Mouse (Mus musculus): ENCODE measurements around the gene Sp9.

Sp9 gene

DNA sequence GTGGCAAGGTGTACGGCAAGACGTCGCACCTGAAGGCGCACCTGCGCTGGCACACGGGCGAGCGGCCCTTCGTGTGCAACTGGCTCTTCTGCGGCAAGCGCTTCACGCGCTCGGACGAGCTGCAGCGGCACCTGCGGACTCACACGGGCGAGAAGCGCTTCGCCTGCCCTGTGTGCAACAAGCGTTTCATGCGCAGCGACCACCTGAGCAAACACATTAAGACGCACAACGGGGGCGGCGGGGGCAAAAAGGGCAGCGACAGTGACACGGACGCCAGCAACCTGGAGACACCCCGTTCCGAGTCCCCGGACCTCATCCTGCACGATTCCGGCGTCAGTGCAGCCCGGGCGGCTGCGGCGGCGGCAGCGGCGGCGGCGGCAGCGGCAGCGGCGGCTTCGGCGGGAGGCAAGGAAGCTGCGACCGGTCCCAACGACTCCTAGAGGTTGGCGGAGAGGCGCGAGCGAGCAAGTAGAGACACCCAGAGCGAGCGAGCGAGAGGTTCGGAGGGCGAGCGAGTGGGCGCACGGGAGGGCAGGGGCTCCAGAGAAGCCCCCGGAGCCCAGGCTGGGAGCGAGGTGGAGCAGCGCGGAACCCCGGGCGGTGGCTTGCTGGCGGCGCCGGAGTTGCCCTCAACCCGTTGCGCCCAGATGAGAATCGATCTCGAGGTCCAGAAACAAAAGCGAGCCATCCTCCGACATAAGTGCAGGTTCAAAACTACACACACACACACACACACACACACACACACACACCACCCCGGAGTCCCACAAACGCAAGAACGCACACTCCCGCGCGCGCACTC, 2.6 kb downstream of the Sp9 start:
- no peak for DNase-seq (ENCODE audit: low spot score)

DNA sequence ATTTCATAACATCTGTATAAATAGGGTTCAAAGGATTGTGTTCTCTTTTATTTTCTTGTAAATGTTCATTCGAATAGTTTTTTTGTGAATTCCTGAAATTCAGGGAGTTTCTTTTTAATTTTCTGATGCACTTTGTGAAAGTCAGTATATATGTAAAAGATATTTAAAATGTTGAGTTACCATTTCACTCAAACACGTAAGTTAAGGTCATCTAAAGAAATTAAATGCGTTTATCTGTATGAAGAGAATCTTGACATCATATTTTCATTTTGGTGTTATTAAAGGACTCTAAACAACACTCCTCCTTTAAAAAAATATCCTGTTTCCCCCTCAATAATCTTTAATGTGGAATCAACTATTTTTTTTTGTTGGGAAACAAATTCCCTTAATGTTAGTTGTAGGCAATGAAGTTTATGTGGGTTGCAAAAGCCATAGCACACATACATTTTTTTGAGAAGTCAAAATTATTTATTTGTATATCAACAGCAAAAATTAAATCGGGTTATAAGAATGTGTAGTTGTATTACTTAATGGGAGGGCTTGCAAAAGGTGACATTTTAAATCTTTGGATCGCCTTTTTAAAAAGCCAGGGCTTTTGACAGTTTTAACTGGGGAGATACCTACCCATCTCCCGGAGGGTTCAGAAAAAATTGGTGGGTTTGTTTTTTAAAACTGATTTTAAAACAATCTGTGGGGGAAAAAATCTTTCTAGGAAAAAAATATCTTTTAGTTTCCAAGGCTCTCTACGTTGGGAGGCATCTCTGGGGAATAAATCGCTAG, 3.7 kb downstream of the Sp9 start:
- no peak for DNase-seq (ENCODE audit: low spot score)

DNA sequence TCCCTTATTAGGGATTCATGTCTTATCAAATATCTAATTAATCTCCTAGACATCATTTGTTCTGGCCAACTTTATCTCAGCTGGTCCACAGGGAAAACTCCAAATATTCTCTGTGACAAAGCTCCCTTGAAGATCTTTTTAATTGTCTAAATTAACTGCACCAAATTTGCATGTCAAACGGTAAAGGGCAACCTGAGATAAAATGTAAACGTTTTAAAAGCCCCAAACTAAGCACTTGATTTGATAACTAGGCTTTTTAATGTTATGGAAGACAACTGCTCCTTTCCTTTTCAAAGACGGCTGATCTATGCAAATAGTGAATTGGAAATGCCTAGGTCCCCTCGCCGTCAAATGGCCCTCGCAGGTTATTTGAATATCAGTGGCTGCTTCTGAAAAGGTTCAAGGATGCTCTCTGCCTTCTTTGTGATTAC, 4.4 kb downstream of the Sp9 start:
- no peak for DNase-seq (ENCODE audit: low spot score)

DNA sequence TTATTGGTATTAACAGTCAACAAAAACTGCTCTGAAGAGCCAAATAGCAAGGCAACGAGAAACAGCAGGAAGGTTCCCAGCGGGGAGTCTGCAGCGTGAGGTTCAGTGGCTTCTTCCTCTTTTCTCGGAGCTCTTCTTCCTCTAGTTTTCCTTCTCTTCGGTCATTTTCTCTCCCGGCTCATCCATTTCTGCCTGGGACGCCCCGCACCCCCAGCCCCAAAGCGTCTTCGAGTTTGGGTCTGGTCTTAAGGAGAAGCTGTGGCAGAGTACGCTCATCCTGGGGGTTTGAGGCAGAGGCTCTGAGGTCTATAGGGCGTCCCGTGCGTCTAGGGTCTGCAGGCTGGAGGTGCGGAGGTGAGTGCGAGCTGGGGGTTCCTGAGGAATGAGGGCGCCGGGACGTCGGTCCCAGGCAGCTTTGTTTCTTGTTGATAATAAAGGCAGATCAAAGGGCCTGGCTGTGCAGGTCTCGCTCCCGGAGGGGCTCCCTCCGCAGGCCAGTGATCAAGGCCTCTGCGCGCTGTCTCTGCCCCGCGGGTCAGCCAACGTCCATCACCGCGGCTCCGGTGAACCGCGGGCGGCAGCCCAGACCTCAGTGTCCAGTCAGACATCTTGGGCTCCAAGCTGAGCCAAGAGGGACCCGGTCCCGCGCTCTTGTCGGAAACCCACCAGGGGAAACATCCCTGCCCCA, 5.4 kb downstream of the Sp9 start:
- no peak for DNase-seq (ENCODE audit: low spot score)

DNA sequence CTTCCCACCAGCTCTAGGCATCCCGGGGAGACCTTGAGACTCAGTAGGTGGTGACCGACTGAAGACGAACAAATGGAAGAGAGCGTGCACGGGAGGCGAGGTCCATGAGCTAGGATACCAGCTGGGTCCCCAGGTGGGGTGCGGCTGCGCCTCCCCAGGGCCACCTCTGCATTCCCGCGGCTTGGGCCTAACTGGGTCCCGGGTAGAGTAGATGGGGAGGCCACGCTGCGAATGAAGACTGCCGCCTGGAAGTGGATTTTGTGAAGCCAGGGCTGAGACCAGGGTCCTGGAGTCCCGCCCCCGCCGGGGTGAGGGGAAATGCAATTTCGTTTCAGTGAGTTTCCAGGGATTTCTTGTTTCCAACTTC, 6.0 kb downstream of the Sp9 start:
- no peak for DNase-seq (ENCODE audit: low spot score)

DNA sequence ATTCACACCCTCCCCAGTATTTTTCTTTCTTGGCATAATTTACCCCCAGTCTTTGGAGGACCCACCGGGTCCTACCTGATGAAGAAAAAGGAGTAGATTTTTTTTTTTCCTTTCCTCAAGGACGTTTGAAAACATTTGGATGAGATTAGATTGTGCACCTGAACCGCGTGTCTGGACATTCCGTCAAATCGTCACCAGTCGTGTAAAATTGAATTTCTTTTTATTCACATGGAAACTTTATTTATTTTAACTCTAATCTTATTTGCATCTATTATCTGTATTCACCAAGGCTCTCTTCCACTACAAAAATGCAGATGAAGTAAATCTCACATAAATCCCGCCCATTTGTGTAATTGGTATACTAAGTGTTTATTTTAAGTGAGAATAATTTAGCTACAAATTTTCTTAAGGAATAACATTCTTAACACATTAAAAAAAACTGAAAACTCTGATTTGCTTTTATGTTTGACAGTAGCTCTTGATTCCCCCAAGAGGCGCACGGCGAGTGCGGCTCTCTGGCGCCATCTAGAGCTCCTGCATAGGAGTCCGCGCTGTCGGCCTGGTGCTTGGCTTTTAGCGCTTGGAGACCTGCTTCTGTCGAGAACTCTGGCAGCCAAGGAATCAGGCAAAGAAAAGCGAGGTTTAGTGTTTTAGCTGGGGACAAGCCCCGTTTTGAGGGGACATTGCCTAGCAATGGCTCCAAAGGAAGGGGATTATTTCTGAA, 6.6 kb downstream of the Sp9 start:
- peak; percentile 88 for DNase-seq (ENCODE audit: low spot score)

DNA sequence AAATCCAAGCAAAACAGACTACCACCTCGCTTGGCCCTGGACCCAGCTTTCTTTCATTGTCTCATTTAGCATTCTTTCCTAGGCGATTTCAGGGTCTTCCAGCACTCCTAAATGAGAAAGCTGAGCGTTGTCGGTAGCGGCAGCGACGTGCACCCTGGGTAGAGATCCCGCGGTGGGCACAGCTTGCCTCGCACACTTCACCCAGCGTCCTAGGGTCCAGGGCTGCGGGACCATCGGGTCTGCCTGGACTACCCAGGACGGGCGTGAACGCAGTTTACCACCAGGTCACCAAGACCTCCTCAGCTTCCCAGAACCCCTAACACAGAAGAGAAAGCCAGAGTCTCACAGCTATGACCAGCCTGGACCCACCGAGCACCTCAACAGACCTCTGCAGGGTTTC, 7.1 kb downstream of the Sp9 start:
- DNase-seq (ENCODE audit: low spot score) = no peak

DNA sequence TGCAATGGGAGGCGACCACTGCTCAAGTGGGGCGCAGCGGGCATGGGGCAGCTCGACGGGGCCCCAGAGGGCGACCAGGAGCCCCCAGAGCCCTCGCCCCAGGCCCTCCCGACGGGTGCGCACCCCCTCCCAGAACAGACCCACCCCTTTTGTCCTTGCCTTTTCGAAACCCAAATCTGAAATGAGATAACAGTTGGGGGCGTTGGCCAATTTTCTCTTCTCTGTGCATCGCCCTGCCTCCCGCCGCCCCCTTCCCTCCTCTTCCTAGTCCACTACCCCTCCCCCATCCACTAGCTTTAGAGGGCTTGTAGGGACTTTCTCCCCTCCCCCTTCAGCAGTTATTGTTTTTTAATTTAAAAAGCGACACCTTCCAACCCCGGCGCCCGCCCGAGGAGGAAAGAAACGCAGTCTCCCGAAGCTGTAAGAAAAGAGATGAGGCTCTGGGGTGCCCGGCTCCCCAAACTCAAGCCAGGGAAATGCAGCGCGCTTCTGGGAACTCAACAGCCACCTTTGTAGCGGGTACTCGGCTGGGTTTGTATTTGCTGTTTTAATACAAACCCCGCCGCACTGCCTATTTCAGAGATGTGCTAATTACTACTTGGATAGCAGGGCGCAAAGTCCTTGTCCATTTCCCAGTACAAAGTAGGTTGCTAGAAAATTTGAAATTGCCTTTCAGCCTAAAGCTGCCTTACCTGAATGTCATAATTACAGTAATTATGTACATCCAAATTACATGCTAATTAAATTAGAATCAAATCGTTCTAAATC, 7.7 kb downstream of the Sp9 start:
- DNase-seq (ENCODE audit: low spot score) = no peak

DNA sequence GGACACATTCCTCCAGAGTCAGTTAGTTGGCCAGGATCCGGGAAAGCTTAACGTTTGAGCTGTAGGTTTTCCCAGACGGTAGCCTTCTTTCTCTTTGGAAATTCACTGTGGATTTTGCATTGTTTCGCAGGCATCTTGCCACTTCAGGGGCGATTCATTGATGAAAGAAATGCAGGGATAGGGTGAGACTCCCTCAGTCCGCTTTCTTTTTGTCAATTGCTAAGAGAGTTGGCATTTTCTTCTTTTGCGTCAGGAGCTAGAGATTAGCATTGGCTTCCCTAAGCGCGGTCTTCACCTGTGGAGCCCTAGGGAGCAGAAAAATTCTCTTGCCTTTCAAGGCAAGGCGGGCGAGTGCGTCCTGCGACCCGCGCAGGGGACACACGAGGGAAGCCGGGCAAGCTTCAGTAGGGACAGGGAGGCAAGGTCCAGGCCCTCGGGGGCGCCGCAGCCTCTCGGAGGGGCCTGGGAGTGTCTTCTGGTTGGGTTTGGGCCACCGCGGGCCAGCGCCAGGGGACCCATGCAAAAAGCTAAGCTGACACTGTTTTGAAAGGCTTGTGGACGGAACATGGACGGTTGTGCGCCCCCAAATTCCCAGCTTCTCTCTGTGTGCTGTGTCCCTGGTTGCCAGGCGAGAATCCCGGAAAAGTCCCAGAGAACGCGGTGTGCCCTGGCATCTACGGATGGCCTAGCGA, 8.8 kb downstream of the Sp9 start:
- no peak for DNase-seq (ENCODE audit: low spot score)

DNA sequence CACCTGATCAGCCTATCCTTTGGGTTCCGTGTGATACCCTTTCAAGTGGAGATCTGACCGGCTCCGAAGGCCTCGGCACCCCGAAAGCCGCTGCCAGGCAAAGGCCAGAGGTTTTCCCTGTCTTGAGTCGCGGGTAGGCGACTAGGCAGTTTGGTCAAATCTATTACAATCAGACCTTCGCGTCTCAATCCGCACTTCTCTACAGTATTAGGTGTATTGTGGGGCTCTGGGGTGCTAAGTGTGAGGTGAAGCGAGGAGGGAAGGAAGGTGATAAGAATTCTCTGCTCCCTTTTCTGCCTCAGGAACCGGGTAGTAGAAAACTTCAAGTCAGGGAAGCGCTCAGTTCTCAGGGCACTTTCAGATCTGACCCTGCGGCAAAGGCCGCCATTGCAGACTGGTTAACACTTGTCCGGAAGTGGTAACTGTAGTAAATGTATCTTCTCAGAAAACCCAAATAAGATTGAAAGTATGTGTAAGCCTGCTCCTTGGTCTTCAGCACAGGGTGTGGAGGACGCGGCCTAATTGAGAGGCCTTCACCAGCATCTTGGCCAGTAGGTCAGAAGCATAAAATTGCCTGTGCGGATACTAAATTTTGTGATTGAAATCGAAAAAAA, 9.4 kb downstream of the Sp9 start:
- DNase-seq (ENCODE audit: low spot score) = no peak

DNA sequence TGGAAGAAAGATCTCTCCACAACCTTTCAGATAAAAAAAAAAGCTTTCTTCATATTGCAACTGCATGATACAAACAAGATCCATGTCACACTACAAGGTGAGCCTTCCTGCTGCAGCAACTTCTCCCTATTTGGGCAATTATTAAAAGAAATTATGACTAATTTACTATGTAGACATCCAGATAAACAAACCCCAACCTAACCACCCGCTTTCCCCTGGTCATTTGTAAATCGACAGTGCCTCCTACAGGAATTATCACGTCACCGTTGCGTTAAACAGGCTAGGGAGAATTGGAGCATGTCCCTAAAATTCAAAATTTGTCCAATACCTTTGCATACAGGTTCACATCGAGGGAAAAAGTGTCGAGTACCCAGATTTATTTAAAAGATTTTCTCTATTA, 10.0 kb downstream of the Sp9 start:
- no peak for DNase-seq (ENCODE audit: low spot score)

DNA sequence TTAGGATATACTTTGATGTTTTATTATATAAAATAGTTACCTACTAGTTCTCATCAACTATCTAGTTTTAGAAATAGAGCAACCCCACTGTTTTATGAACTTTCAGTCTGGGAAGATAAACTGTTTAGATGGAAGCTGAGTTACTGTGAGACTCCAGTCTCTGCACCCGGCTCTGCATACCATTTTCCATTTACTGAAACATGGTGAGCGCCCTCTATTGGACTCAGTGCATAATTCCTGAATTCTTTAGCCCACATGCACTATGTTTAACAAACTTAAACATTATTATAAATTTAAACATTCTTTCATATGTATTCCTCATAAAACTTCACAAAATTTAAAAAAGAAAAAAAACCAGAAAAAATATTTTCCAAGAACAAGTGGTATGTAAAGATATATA, 13.9 kb downstream of the Sp9 start:
- DNase-seq (ENCODE audit: low spot score) = no peak

DNA sequence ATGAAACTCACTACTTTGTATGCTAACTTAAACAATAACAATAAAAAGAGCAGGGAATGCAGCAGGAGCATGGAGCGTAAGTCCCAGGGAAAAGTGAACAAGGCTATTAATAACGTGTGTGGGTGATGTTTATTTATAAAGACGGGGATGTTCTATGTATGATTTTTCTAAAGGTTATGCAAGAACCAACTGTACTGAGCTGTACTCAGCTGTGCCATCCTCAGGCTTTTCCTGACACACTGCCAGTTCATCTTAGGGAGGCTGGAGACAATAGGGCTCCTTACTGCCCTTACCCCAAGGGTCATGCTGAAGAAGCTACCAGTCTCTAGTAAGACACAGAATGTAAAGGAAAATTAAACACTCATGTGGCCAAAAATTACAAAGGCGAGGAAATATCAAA, 19.4 kb downstream of the Sp9 start:
- no peak for DNase-seq (ENCODE audit: low spot score)

DNA sequence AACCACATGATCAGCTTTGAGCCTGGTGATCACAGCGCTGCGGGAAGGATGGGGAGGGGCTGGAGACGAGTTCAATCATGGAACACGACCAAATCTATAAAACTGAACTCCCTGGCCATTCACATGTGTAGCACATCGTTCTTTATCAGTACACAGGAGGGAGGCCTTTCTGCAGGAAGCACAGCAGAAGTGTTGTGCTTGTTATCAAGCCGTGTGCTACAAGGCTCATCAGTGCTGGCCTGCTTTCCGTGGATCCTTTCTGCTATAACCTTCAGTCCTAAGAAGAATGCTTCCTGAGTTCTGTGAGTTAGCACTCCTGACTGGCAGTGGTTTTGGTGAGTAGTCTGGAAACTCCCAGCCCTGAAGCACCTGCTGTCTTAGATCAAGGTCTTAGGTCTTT, 23.3 kb downstream of the Sp9 start:
- DNase-seq (ENCODE audit: low spot score) = no peak

DNA sequence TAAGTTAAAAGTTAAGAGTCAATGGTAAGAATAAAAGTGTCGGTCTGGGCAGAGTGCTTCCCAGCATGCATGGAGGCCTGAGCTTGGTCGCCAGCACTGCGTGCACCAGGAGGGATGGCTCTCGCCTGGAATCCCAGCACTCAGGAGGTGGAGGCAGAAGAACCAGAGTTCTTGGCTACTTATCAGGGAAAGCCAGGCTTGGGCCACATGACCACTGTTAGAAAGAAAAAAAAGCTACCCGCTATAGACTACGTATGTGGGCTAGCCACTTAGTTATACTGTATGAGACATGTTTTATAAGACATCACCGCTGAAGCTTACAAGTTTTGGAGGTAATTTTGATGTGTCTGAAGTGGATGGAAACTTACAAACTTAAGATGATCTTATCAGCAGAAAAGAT, 26.4 kb downstream of the Sp9 start:
- DNase-seq (ENCODE audit: low spot score) = no peak

DNA sequence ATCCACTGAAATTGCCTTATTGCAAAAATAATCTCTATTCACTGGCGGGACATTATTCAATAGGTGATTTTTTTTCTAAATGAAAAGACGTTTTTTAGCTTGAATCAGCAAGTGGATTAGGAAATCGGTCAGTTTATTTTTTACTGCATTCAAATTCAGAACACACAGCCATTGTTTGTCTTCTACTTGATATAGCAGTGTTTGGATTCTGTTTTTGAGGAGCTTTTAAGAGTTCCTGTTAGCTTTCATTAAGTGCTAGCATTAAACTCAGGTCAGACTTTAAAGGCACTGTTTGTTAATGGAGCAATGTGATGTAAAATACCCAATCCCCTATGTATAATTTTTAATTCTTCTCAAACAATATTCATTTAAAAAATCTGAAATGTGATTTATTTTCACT, 27.1 kb downstream of the Sp9 start:
- DNase-seq (ENCODE audit: low spot score) = no peak

DNA sequence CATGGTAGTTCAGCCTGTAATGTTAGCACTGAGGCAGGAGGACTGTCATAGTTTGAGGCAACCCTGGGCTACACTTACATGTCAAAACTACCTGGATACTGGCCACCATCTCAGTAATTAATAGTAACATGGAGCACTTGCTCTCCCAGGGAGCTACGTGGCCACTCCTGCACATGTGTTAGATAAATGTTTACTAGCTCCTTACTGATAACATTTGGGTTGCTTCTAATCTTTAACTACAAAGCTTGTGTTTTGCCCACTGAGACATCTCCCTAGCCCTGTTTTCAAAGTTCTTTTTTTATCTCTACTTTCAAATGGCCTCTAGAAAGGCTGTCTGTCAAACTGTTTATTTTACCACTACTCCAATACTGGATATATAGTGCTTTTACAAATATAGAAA, 30.3 kb downstream of the Sp9 start:
- no peak for DNase-seq (ENCODE audit: low spot score)

DNA sequence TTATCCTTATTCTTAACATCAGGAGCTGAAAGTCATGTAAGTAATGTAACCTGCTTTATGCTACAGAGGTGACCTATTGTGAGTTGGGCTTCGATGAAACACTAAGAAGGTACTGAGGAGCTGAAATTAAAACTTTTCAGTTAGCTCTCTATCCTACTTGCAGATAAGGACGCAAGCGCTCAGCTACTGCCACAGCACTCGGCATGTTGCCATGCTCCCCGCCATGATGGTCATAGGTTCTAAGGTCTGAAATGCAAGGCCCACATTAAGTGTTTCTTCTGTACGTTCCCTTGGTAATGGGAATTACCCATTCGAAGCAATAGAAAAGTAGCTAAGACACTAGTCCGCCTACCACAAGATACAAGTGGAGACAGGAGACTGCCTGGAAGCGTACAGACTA, 31.0 kb downstream of the Sp9 start:
- no peak for DNase-seq (ENCODE audit: low spot score)

DNA sequence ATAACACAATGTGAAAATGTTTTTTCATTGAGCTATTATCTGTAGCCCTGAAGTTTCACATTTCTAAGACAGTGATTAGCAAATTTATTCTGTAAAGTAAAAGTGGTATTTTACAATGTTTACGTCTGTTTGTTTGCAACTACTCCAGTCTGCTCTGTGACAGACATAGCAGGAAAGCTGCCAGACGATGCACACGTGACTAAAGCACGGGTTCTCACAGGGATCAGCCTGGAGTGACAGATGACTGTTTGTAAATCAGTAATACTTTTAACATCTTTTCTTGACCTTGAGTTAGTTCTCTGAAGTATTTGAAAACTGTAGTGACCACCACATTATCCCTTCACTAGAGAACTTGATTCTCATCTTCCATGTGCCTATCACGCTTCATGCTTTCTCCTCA, 32.8 kb downstream of the Sp9 start:
- DNase-seq (ENCODE audit: low spot score) = no peak

DNA sequence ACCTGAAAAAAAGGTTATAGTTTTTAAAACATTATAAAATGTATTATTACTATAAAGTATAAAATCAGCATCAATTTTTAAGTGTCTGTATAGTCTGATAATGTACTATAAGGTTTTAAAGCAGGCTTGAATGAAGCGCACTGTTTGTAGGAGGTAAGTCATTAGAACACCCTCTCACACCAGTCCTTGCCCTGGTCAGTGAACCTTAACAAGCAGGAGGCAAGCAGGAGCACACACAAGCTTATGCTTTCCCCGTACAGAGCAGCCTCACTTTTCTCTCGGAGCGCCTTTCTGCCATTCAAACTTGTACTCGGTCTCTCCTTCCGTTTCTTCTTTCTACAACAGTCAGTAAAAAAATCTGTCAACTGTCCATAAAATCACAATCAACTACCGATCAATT, 34.3 kb downstream of the Sp9 start:
- no peak for DNase-seq (ENCODE audit: low spot score)
